Mouse (Mus musculus) T-cell, adult 66 days (primary cell): ENCODE data around the gene Tial1. TPM values are rescaled to one million over a fixed set of nuclear protein-coding genes. Genes with fewer than 3 reads are reported as not detected.

Experiments used
- total RNA-seq, 2 experiments: library from RNA; stranded (reverse); gene quantifications; 3 replicates in 1 of 2; 4 replicates in 1 of 2; pipeline ENCODE4 v1.2.4; 2023

The Tial1 gene
- total RNA-seq: 100 to 1,000 TPM; 136 to 141 TPM

GRCm38 (mm10) chr7:128461285-128462215, at the start of gene Tial1:
Gene Tial1 (minus strand): TSS chr7:128461717.

GRCm38 (mm10) chr7:128417930-128418779, 43.4 kb downstream of the Tial1 start, which contains the start of gene Rgs10:
Gene Rgs10 (minus strand): TSS chr7:128418758.

Other genes with a start within 250 kb of the Tial1 start
- 10 to 100 TPM; 24.1 to 25.7 TPM for gene Armc5, start 224.4 kb downstream of the Tial1 start, total RNA-seq
- gene 9130023H24Rik, start 223.7 kb downstream of the Tial1 start, total RNA-seq: 1 to 10 TPM; 3.8 to 3.9 TPM
- 1 to 10 TPM; 4.1 to 4.7 TPM for gene Tgfb1i1, start 214.9 kb downstream of the Tial1 start, total RNA-seq
- gene Slc5a2, start 196.1 kb downstream of the Tial1 start, total RNA-seq: under 1 TPM in 1 of 2 experiments, not detected in 1; 0.33 TPM
- gene BC017158, start 163.5 kb downstream of the Tial1 start, total RNA-seq: 10 to 100 TPM; 24.4 to 37.3 TPM
- gene Rgs10, start 43.0 kb downstream of the Tial1 start, total RNA-seq: 100 to 1,000 TPM; 181 to 194 TPM
- gene Bag3, start 61.9 kb upstream of the Tial1 start, total RNA-seq: 10 to 100 TPM; 14.4 to 17.2 TPM
- gene Inpp5f, start 149.6 kb upstream of the Tial1 start, total RNA-seq: 10 to 100 TPM; 32.1 to 32.3 TPM